Mouse (Mus musculus): Measurements from ENCODE around the gene Pjvk. TPM values are rescaled to one million over a fixed set of nuclear protein-coding genes. Genes with fewer than 3 reads are reported as not detected.

The Pjvk gene
- polyA plus RNA-seq, 1 experiment: not detected

Other genes starting within 250 kb of the Pjvk start
- 10.4 and 15.5 TPM in 2 replicates for gene Osbpl6, start 242.0 kb upstream of the Pjvk start, polyA plus RNA-seq (2012; rRNA removed)
- gene Prkra, start 461 bp upstream of the Pjvk start, polyA plus RNA-seq (2012; rRNA removed): 26.0 and 29.3 TPM in 2 replicates
- 8.1 and 8.6 TPM in 2 replicates for gene Fkbp7, start 24.6 kb downstream of the Pjvk start, polyA plus RNA-seq (2012; rRNA removed)
- 127 and 139 TPM in 2 replicates for gene Plekha3, start 26.8 kb downstream of the Pjvk start, polyA plus RNA-seq (2012; rRNA removed)